Mouse (Mus musculus) myocyte (in vitro differentiated cells): Measurements from ENCODE around the gene Utf1. TPM values are rescaled to one million over a fixed set of nuclear protein-coding genes. Genes with fewer than 3 reads are reported as not detected.

Experiments
- H3K27me3 ChIP-seq: one replicate; pipeline ENCODE4 v1.6.1; 2011; ENCODE audit not compliant: control insufficient read depth, insufficient read depth, insufficient read length
- H3K36me3 ChIP-seq: one replicate; pipeline ENCODE4 v1.6.1; 2011; ENCODE audit not compliant: control insufficient read depth, insufficient read depth
- H3K4me2 ChIP-seq: one replicate; pipeline ENCODE4 v1.6.1; 2011; ENCODE audit warnings: low read depth, control low read depth
- H3K4me3 ChIP-seq: one replicate; pipeline ENCODE4 v1.5.1; 2011; ENCODE audit warnings: mild to moderate bottlenecking, control low read depth, moderate library complexity
- H3K79me2 ChIP-seq: one replicate; pipeline ENCODE4 v1.6.1; 2011; ENCODE audit not compliant: control insufficient read depth, insufficient read depth
- H3ac ChIP-seq: one replicate; pipeline ENCODE4 v1.6.1; 2011; ENCODE audit not compliant: control insufficient read depth, insufficient read length
- CEBPB ChIP-seq: IDR thresholded peaks from 2 replicates; pipeline ENCODE4 v1.6.1; 2011; ENCODE audit warnings: mild to moderate bottlenecking, moderate library complexity; ENCODE audit not compliant: poor library complexity, insufficient read depth, severe bottlenecking
- E2F4 ChIP-seq: IDR thresholded peaks from one replicate; pipeline ENCODE4 v1.6.1; 2011; ENCODE audit warnings: mild to moderate bottlenecking, control low read depth, moderate library complexity; ENCODE audit not compliant: insufficient read depth
- MAX ChIP-seq: IDR thresholded peaks from one replicate; pipeline ENCODE4 v1.6.1; 2011; ENCODE audit warnings: low read depth, mild to moderate bottlenecking, control low read depth
- MYOD1 ChIP-seq, 3 experiments: IDR thresholded peaks; one replicate each; pipeline ENCODE4 v1.6.1; 2011; ENCODE audit warnings: control low read depth in 2 of 3, low read depth in 2 of 3, mild to moderate bottlenecking in 2 of 3, moderate library complexity in 1 of 3; ENCODE audit not compliant: insufficient read length in 2 of 3, control insufficient read depth in 1 of 3
- MYOG ChIP-seq, 3 experiments: IDR thresholded peaks; one replicate each; pipeline ENCODE4 v1.6.1; 2011; ENCODE audit warnings: control low read depth in 2 of 3, low read depth in 2 of 3, mild to moderate bottlenecking in 2 of 3; ENCODE audit not compliant: insufficient read length in 2 of 3, control insufficient read depth in 1 of 3, insufficient read depth in 1 of 3
- POLR2A ChIP-seq: IDR thresholded peaks from one replicate; pipeline ENCODE4 v1.6.1; 2011; ENCODE audit warnings: low read depth, mild to moderate bottlenecking, control low read depth, moderate library complexity; ENCODE audit not compliant: insufficient read length
- POLR2AphosphoS2 ChIP-seq: IDR thresholded peaks from one replicate; pipeline ENCODE4 v1.6.1; 2011; ENCODE audit warnings: low read depth, control low read depth; ENCODE audit not compliant: insufficient read length
- REST ChIP-seq: IDR thresholded peaks from one replicate; pipeline ENCODE4 v1.6.1; 2011; ENCODE audit warnings: mild to moderate bottlenecking, control low read depth, moderate library complexity; ENCODE audit not compliant: insufficient read depth, insufficient read length
- SRF ChIP-seq: IDR thresholded peaks from one replicate; pipeline ENCODE4 v1.6.1; 2011; ENCODE audit warnings: low read depth; ENCODE audit not compliant: control insufficient read depth, insufficient read length
- TCF12 ChIP-seq: IDR thresholded peaks from one replicate; pipeline ENCODE4 v1.6.1; 2011; ENCODE audit warnings: mild to moderate bottlenecking, control low read depth; ENCODE audit not compliant: poor library complexity, insufficient read depth, severe bottlenecking
- TCF3 ChIP-seq: IDR thresholded peaks from one replicate; pipeline ENCODE4 v1.6.1; 2011; ENCODE audit warnings: low read depth, control low read depth; ENCODE audit not compliant: insufficient read length
- USF1 ChIP-seq: IDR thresholded peaks from one replicate; pipeline ENCODE4 v1.6.1; 2011; ENCODE audit warnings: low read depth, mild to moderate bottlenecking, control low read depth, moderate library complexity
- polyA plus RNA-seq: library from polyadenylated mRNA; unstranded; fragments of >200 nt; fragmentation: generic; extraction: Trizol; gene quantifications from one replicate; pipeline ENCODE4 v1.2.1, GENCODE M21; 2012; ENCODE audit warnings: missing spikeins

The Utf1 gene
- polyA plus RNA-seq, 1 experiment, result not detected

DNA sequence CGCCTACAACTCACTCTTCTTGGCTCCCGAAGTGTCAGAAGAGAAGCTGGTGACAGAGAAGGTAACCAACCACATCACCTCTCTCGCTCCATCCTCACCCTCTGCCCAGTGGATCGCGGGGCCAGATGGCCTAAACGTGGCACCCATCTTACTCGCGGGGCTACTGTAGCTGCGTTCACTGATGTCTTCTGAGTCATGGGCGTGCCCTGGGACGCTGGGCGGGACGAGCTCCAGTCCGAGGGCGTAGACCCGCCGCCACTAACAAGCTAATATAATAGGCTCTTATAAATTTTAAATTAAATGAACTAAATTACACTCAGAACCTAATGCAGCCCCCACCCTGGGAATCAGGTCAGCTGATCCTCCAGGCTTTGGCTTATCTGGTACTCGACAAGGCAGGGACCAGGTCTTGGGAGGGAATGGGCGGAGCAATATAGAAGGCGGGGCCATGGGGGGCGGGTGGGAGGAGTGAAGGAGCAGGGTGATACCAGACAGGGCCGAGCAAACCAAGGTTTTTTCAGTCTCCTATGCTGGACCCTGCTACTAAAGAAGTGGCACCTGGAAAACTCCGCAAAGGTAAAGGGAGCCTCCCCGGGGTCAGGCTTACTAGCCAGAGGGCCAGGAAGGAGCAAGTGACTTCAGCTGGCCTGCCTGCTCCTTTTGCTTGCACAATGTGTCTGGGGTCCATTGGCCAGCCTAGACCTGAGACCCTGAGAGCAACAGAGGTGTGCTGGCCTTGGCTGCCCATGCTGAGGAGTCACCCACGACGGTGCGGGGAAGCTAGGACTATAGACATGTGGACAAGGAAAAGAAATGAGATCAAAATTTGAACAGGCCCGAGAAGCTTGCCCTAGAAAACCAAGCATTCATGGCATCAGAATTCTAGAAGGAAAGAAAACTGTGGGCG is 29.2 kb upstream of the Utf1 start:
- no peak overlapping the region for H3K4me3 ChIP-seq
- TF ChIP-seq TCF12, result no peak
- no peak for TF ChIP-seq MAX
- TF ChIP-seq MYOG (IDR thresholded peaks at IDR 0.05; ENCODE audit: control insufficient read depth in 1 of 3, insufficient read depth in 1 of 3, insufficient read length in 2 of 3, low read depth in 2 of 3), result no peak
- TF ChIP-seq TCF3, result no peak
- no peak for TF ChIP-seq USF1
- no peak for TF ChIP-seq POLR2AphosphoS2
- no peak for TF ChIP-seq E2F4
- TF ChIP-seq POLR2A, result no peak
- no peak for TF ChIP-seq MYOD1 (IDR thresholded peaks at IDR 0.05; ENCODE audit: control insufficient read depth in 1 of 3, insufficient read length in 2 of 3, low read depth in 2 of 3)
- no peak for TF ChIP-seq CEBPB
- TF ChIP-seq REST, result no peak
- TF ChIP-seq SRF, result no peak
- H3K27me3 ChIP-seq, result peaks cover 15% of the 10 kb centered on the region
- no peak overlapping the region for H3ac ChIP-seq
- no peaks in the 10 kb centered on the region for H3K36me3 ChIP-seq
- H3K79me2 ChIP-seq, result no peaks in the 10 kb centered on the region
- peak overlapping the region; percentile 18 for H3K4me2 ChIP-seq

DNA sequence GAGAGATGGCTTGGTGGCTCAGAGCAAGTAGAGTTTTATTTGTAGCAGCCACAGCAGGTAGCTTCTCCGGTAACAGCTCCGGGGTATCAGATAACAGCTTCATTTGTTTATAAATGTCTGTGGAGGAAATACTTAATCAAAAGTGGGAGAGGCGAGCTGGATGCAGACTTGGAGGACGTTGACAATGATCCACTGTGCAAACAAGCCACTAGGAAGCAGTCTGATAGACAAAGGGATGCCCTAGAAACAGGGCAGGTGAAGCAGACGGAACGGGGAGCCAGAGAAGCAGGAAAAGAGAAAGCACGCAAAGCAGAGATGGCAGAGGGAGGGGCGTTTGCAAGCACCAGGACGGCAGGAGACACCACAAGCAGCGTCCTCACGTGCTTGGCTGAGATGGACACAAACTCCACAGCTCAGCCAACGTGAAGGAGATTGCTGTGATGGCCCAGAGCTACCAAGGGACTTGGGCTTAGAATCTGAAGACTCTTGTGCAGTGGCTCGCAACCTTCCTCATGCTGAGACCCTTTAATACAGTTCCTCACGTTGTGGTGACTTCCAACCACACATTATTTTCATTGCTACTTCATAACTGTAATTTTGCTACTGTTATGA is 27.8 kb upstream of the Utf1 start:
- Histone ChIP-seq H3K4me2 (no peak overlapping the region), H3K4me3 (no peak overlapping the region), H3K27me3 (peaks cover 28% of the 10 kb centered on the region), H3ac (no peak overlapping the region), H3K36me3 (no peaks in the 10 kb centered on the region), H3K79me2 (no peaks in the 10 kb centered on the region)
- TF ChIP-seq REST (no peak), MAX (no peak), SRF (no peak), MYOD1 (IDR thresholded peaks at IDR 0.05; ENCODE audit: control insufficient read depth in 1 of 3, insufficient read length in 2 of 3, low read depth in 2 of 3) (no peak), CEBPB (no peak), POLR2AphosphoS2 (no peak), USF1 (no peak), TCF3 (no peak)

DNA sequence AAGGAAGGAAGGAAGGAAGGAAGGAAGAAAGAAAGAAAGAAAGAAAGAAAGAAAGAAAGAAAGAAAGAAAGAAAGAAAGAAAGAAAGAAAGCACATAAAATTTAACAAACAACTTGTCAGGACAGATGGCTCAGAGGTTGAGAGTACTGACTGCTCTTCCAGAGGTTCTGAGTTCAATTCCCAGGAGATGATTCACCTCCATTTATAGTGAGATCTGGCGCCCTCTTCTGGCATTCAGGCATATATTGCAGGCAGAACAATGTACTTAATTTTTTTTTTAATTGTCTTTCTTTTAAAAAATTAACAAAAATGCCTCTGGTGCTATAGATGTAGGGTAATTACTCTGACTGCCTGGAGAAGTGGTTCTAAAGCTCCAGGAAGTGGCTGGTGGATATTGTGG is 27.2 kb upstream of the Utf1 start:
- H3K27me3 ChIP-seq, result peaks cover 33% of the 10 kb centered on the region

DNA sequence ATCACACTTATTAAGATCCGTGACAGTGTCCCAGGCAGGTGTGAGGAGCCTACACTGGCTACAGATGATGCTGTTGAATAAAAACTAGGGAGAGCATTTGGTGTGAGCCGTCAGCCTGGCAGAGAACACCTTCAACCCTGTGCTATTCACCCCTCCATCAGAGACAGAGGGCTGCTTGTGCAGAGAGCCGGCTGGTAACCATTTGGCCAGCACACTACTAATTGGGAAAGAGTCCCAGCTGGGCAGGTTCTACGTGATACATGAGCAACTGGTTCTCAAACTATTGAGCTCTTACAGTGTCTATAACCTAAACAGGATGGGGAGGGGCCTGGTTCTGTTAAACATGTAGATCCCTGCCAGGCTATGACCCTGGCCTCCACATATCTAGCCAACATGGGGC is 25.3 kb upstream of the Utf1 start:
- H3ac ChIP-seq, result no peak overlapping the region
- TF ChIP-seq E2F4 (no peak), MYOG (IDR thresholded peaks at IDR 0.05; ENCODE audit: control insufficient read depth in 1 of 3, insufficient read depth in 1 of 3, insufficient read length in 2 of 3, low read depth in 2 of 3) (no peak), USF1 (no peak), SRF (no peak), MAX (no peak), MYOD1 (IDR thresholded peaks at IDR 0.05; ENCODE audit: control insufficient read depth in 1 of 3, insufficient read length in 2 of 3, low read depth in 2 of 3) (no peak), TCF3 (no peak), POLR2AphosphoS2 (no peak), TCF12 (no peak), REST (no peak), CEBPB (no peak)
- peaks cover 37% of the 10 kb centered on the region for H3K27me3 ChIP-seq
- H3K36me3 ChIP-seq, result no peaks in the 10 kb centered on the region
- no peak overlapping the region for H3K4me2 ChIP-seq
- H3K79me2 ChIP-seq, result no peaks in the 10 kb centered on the region
- H3K4me3 ChIP-seq, result no peak overlapping the region

More for the DNA sequence above, 27.2 kb upstream of the Utf1 start:
- Histone ChIP-seq H3K79me2 (no peaks in the 10 kb centered on the region), H3K4me3 (no peak overlapping the region), H3K36me3 (no peaks in the 10 kb centered on the region), H3K4me2 (no peak overlapping the region), H3ac (no peak overlapping the region)
- TF ChIP-seq MAX (no peak), CEBPB (no peak)

GRCm38 (mm10) chr7:139930732-139931131 is 12.9 kb upstream of the Utf1 start:
- no peaks in the 10 kb centered on the region for H3K79me2 ChIP-seq
- H3K4me3 ChIP-seq, result no peak overlapping the region
- no peaks in the 10 kb centered on the region for H3K36me3 ChIP-seq
- TF ChIP-seq REST, result no peak
- no peak for TF ChIP-seq TCF3
- no peak for TF ChIP-seq USF1
- TF ChIP-seq POLR2A, result no peak
- TF ChIP-seq CEBPB, result no peak
- no peak for TF ChIP-seq TCF12
- TF ChIP-seq MYOG (IDR thresholded peaks at IDR 0.05; ENCODE audit: control insufficient read depth in 1 of 3, insufficient read depth in 1 of 3, insufficient read length in 2 of 3, low read depth in 2 of 3), result no peak
- no peak for TF ChIP-seq E2F4
- TF ChIP-seq MAX, result no peak
- no peak for TF ChIP-seq POLR2AphosphoS2
- no peak for TF ChIP-seq SRF
- TF ChIP-seq MYOD1 (IDR thresholded peaks at IDR 0.05; ENCODE audit: control insufficient read depth in 1 of 3, insufficient read length in 2 of 3, low read depth in 2 of 3), result no peak
- H3K27me3 ChIP-seq, result peaks cover 7% of the 10 kb centered on the region
- no peak overlapping the region for H3ac ChIP-seq
- H3K4me2 ChIP-seq, result no peak overlapping the region
